Mouse (Mus musculus) cerebellum, adult 2 months (tissue): ENCODE measurements around the gene Ubr2. TPM values are rescaled to one million over a fixed set of nuclear protein-coding genes. Genes with fewer than 3 reads are reported as not detected.

Experiments used
- DNase-seq, 2 experiments: peaks; one replicate each; pipeline ENCODE4 v3.0.0; 2021
- H3K27ac ChIP-seq: fragments of 200-500 bp; 2 replicates; pipeline ENCODE4 v1.5.1; 2012; ENCODE audit warnings: low read length, control low read depth, inconsistent platforms; ENCODE audit not compliant: insufficient read depth
- H3K27me3 ChIP-seq: fragments of 200-500 bp; 2 replicates; pipeline ENCODE4 v1.6.1; 2012; ENCODE audit warnings: inconsistent platforms, mild to moderate bottlenecking, low read length, moderate library complexity; ENCODE audit not compliant: control insufficient read depth, insufficient read depth
- H3K4me1 ChIP-seq: fragments of 200-500 bp; 2 replicates; pipeline ENCODE4 v1.6.1; 2011; ENCODE audit warnings: low read length; ENCODE audit not compliant: control insufficient read depth, insufficient read depth
- H3K4me3 ChIP-seq: fragments of 200-500 bp; replicated peaks from 2 replicates; pipeline ENCODE3; 2011; ENCODE audit warnings: mild to moderate bottlenecking, low read depth, low read length, control low read depth; ENCODE audit not compliant: insufficient read depth
- CTCF ChIP-seq: fragments of 200-500 bp; IDR thresholded peaks from 2 replicates; pipeline ENCODE4 v1.5.1; 2011; ENCODE audit warnings: low read depth, mild to moderate bottlenecking, control low read depth, low read length, moderate library complexity, borderline replicate concordance; ENCODE audit not compliant: insufficient read depth
- POLR2A ChIP-seq: fragments of 200-500 bp; IDR thresholded peaks from 2 replicates; pipeline ENCODE4 v1.6.1; 2011; ENCODE audit warnings: low read length, control low read depth, borderline replicate concordance; ENCODE audit not compliant: insufficient read depth
- WGBS: fragments of 180-500 bp; shearing (Covaris S2); methylation state at CpG from one replicate; pipeline ENCODE4 v1.1.7; 2018; 5-methylcytosine and 5-hydroxymethylcytosine counted together
- polyA plus RNA-seq: library from polyadenylated mRNA; depleted of rRNA; stranded (reverse); fragments of >200 nt; gene quantifications from 2 replicates; pipeline ENCODE4 v1.2.3, GENCODE M21; 2012

The Ubr2 gene
- polyA plus RNA-seq, 1 experiment, result 38.5 TPM

GRCm38 (mm10) chr17:46966892-46967291 is 43.5 kb downstream of the Ubr2 start:
- TF ChIP-seq CTCF, result no peak
- no peak for TF ChIP-seq POLR2A
- Histone ChIP-seq H3K27ac (no peak overlapping the region), H3K4me3 (no peak overlapping the region), H3K27me3 (no peaks in the 10 kb centered on the region), H3K4me1 (no peaks in the 10 kb centered on the region)
- 88% methylated on average over 14 of the region's 14 CpGs for WGBS
- DNase-seq, result no peak

- Histone ChIP-seq H3K27ac (no peak overlapping the region), H3K4me3 (no peak overlapping the region), H3K27me3 (no peaks in the 10 kb centered on the region), H3K4me1 (no peaks in the 10 kb centered on the region)
- WGBS, result 39% methylated on average over 13 of the region's 13 CpGs
- no peak for TF ChIP-seq CTCF
- no peak for TF ChIP-seq POLR2A
- DNase-seq, result peak; percentile 42 to 47
Measured at GRCm38 (mm10) chr17:46963186-46963585, 47.2 kb downstream of the Ubr2 start.

GRCm38 (mm10) chr17:46962153-46962552 is 48.2 kb downstream of the Ubr2 start:
- DNase-seq, result no peak
- Histone ChIP-seq H3K27ac (no peak overlapping the region), H3K4me3 (no peak overlapping the region), H3K4me1 (no peaks in the 10 kb centered on the region), H3K27me3 (no peaks in the 10 kb centered on the region)
- TF ChIP-seq POLR2A (no peak), CTCF (no peak)
- 77% methylated on average over 3 of the region's 3 CpGs for WGBS

GRCm38 (mm10) chr17:46960216-46960615 is 50.1 kb downstream of the Ubr2 start:
- 67% methylated on average over 10 of the region's 10 CpGs for WGBS
- no peak overlapping the region for H3K4me3 ChIP-seq
- no peak for DNase-seq
- no peaks in the 10 kb centered on the region for H3K4me1 ChIP-seq
- TF ChIP-seq POLR2A (no peak), CTCF (no peak)
- no peak overlapping the region for H3K27ac ChIP-seq
- no peaks in the 10 kb centered on the region for H3K27me3 ChIP-seq

- Histone ChIP-seq H3K4me1 (no peaks in the 10 kb centered on the region), H3K4me3 (no peak overlapping the region), H3K27ac (no peak overlapping the region), H3K27me3 (no peaks in the 10 kb centered on the region)
- no peak for TF ChIP-seq CTCF
- no peak for TF ChIP-seq POLR2A
- 83% methylated on average over 2 of the region's 2 CpGs for WGBS
- no peak for DNase-seq
Measured at GRCm38 (mm10) chr17:46958045-46958444, 52.3 kb downstream of the Ubr2 start.

GRCm38 (mm10) chr17:46946276-46946675 is 64.1 kb downstream of the Ubr2 start:
- no peak for DNase-seq
- Histone ChIP-seq H3K27me3 (no peaks in the 10 kb centered on the region), H3K4me1 (no peaks in the 10 kb centered on the region), H3K4me3 (no peak overlapping the region), H3K27ac (no peak overlapping the region)
- WGBS, result 92% methylated on average over 9 of the region's 9 CpGs
- no peak for TF ChIP-seq POLR2A

GRCm38 (mm10) chr17:46942421-46942820 is 67.9 kb downstream of the Ubr2 start:
- H3K4me1 ChIP-seq, result no peaks in the 10 kb centered on the region
- no peak overlapping the region for H3K27ac ChIP-seq
- TF ChIP-seq CTCF (no peak), POLR2A (no peak)
- H3K4me3 ChIP-seq, result no peak overlapping the region
- H3K27me3 ChIP-seq, result no peaks in the 10 kb centered on the region
- 93% methylated on average over 9 of the region's 9 CpGs for WGBS
- DNase-seq, result no peak

GRCm38 (mm10) chr17:46940461-46940860 is 69.9 kb downstream of the Ubr2 start:
- H3K27ac ChIP-seq, result no peak overlapping the region
- no peak for DNase-seq
- no peaks in the 10 kb centered on the region for H3K27me3 ChIP-seq
- no peaks in the 10 kb centered on the region for H3K4me1 ChIP-seq
- no peak for TF ChIP-seq POLR2A
- TF ChIP-seq CTCF, result no peak
- no peak overlapping the region for H3K4me3 ChIP-seq
- 94% methylated on average over 8 of the region's 8 CpGs for WGBS
